Mouse (Mus musculus) CH12.LX (cell line): ENCODE measurements around the gene Pebp1. TPM values are rescaled to one million over a fixed set of nuclear protein-coding genes. Genes with fewer than 3 reads are reported as not detected.

Experiments used
- DNase-seq: peaks from one replicate; pipeline ENCODE4 v3.0.0-alpha.2; 2013; ENCODE audit errors: extremely low read depth
- H3K27ac ChIP-seq: 2 replicates; pipeline ENCODE4 v1.5.1; 2012; ENCODE audit warnings: low read depth, mild to moderate bottlenecking, control low read depth, moderate library complexity; ENCODE audit not compliant: insufficient read depth
- H3K27me3 ChIP-seq: replicated peaks from 2 replicates; pipeline ENCODE3; 2012; ENCODE audit warnings: inconsistent platforms
- H3K36me3 ChIP-seq, 2 experiments: replicated peaks in 1 of 2; 2 replicates each; pipeline versions ENCODE3 to v1.6.1; 2012; ENCODE audit warnings: inconsistent platforms in 1 of 2, low read length in 1 of 2, mild to moderate bottlenecking in 1 of 2, mixed read lengths in 1 of 2, moderate library complexity in 1 of 2; ENCODE audit not compliant: control insufficient read depth in 1 of 2, insufficient read depth in 1 of 2
- H3K4me1 ChIP-seq, 2 experiments: 2 replicates each; pipeline ENCODE4 v1.6.1; 2012; ENCODE audit warnings: inconsistent platforms in 1 of 2, moderate library complexity in 1 of 2; ENCODE audit not compliant: insufficient read depth in 2 of 2, control insufficient read depth in 1 of 2
- H3K4me2 ChIP-seq: 2 replicates; pipeline ENCODE4 v1.6.1; 2012; ENCODE audit warnings: low read depth, mild to moderate bottlenecking, control low read depth; ENCODE audit not compliant: poor library complexity, insufficient read depth, severe bottlenecking
- H3K4me3 ChIP-seq, 3 experiments: fragments of 150-350 bp in 1 of 3; sonication (generic) in 1 of 3; replicated peaks in 1 of 3; 2 replicates each; pipeline versions ENCODE3 to v1.5.1; 2011 to 2012; ENCODE audit warnings: low read depth in 2 of 3, low read length in 2 of 3, mild to moderate bottlenecking in 2 of 3, moderate library complexity in 2 of 3, control low read depth in 1 of 3, improper control_type of control experiment in 1 of 3, inconsistent platforms in 1 of 3, mixed read lengths in 1 of 3; ENCODE audit not compliant: poor library complexity in 1 of 3
- H3K79me2 ChIP-seq: replicated peaks from 2 replicates; pipeline ENCODE4 v1.6.1; 2012; ENCODE audit warnings: mild to moderate bottlenecking, moderate library complexity; ENCODE audit not compliant: control insufficient read depth, poor library complexity, insufficient read depth, severe bottlenecking; ENCODE audit errors: extremely low read depth
- H3K9ac ChIP-seq: 2 replicates; pipeline ENCODE4 v1.6.1; 2012; ENCODE audit warnings: low read depth, mild to moderate bottlenecking, control low read depth, moderate library complexity; ENCODE audit not compliant: insufficient read depth
- H3K9me3 ChIP-seq: replicated peaks from 2 replicates; pipeline ENCODE3; 2012; ENCODE audit warnings: low read length, inconsistent platforms, mixed read lengths
- BHLHE40 ChIP-seq: IDR thresholded peaks from 2 replicates; pipeline ENCODE4 v1.6.1; 2011; ENCODE audit warnings: mild to moderate bottlenecking, low read depth, low read length, improper control_type of control experiment
- CHD1 ChIP-seq: IDR thresholded peaks from 2 replicates; pipeline ENCODE4 v1.6.1; 2012; ENCODE audit warnings: low read depth, low read length, improper control_type of control experiment, inconsistent platforms
- CHD2 ChIP-seq: IDR thresholded peaks from 2 replicates; pipeline ENCODE4 v1.6.1; 2011; ENCODE audit warnings: low read length, improper control_type of control experiment
- CTCF ChIP-seq, 2 experiments: IDR thresholded peaks in 1 of 2; conservative IDR thresholded peaks in 1 of 2; 2 replicates each; pipeline ENCODE4 v1.5.1; 2011 to 2012; ENCODE audit warnings: low read depth in 2 of 2, low read length in 2 of 2, improper control_type of control experiment in 1 of 2, inconsistent platforms in 1 of 2, mild to moderate bottlenecking in 1 of 2, moderate library complexity in 1 of 2
- ELF1 ChIP-seq: IDR thresholded peaks from 2 replicates; pipeline ENCODE4 v1.6.1; 2014; ENCODE audit warnings: low read depth, mild to moderate bottlenecking, inconsistent platforms, low read length, improper control_type of control experiment
- HCFC1 ChIP-seq: IDR thresholded peaks from 2 replicates; pipeline ENCODE4 v1.6.1; 2012; ENCODE audit warnings: low read depth, mild to moderate bottlenecking, inconsistent platforms, low read length, improper control_type of control experiment
- MAX ChIP-seq: IDR thresholded peaks from 2 replicates; pipeline ENCODE4 v1.6.1; 2011; ENCODE audit warnings: low read length, improper control_type of control experiment
- MAZ ChIP-seq: IDR thresholded peaks from 2 replicates; pipeline ENCODE4 v1.6.1; 2012; ENCODE audit warnings: low read depth, mild to moderate bottlenecking, inconsistent platforms, low read length, improper control_type of control experiment, moderate library complexity
- MEF2A ChIP-seq: IDR thresholded peaks from 2 replicates; pipeline ENCODE4 v1.6.1; 2014; ENCODE audit warnings: low read depth, mild to moderate bottlenecking, inconsistent platforms, low read length, improper control_type of control experiment, borderline replicate concordance
- MXI1 ChIP-seq: IDR thresholded peaks from 2 replicates; pipeline ENCODE4 v1.6.1; 2011; ENCODE audit warnings: mild to moderate bottlenecking, low read depth, low read length, improper control_type of control experiment
- NELFE ChIP-seq: IDR thresholded peaks from 2 replicates; pipeline ENCODE4 v1.6.1; 2011; ENCODE audit warnings: low read depth, low read length, improper control_type of control experiment
- POLR2A ChIP-seq: IDR thresholded peaks from 2 replicates; pipeline ENCODE4 v1.6.1; 2011; ENCODE audit warnings: low read depth, mild to moderate bottlenecking, improper control_type of control experiment, low read length
- SIN3A ChIP-seq: IDR thresholded peaks from 2 replicates; pipeline ENCODE4 v1.6.1; 2012; ENCODE audit warnings: low read length, improper control_type of control experiment, inconsistent platforms
- TCF12 ChIP-seq: IDR thresholded peaks from 2 replicates; pipeline ENCODE4 v1.6.1; 2014; ENCODE audit warnings: low read depth, mild to moderate bottlenecking, inconsistent platforms, low read length, improper control_type of control experiment
- UBTF ChIP-seq: IDR thresholded peaks from 2 replicates; pipeline ENCODE4 v1.6.1; 2012; ENCODE audit warnings: low read depth, mild to moderate bottlenecking, inconsistent platforms, low read length, improper control_type of control experiment, moderate library complexity
- ZKSCAN1 ChIP-seq: IDR thresholded peaks from 2 replicates; pipeline ENCODE4 v1.6.1; 2012; ENCODE audit warnings: low read depth, inconsistent platforms, low read length, improper control_type of control experiment, borderline replicate concordance
- ZMIZ1 ChIP-seq: IDR thresholded peaks from 2 replicates; pipeline ENCODE4 v1.6.1; 2012; ENCODE audit warnings: low read depth, mild to moderate bottlenecking, inconsistent platforms, low read length, improper control_type of control experiment
- ZNF384 ChIP-seq: IDR thresholded peaks from 2 replicates; pipeline ENCODE4 v1.6.1; 2012; ENCODE audit warnings: low read depth, low read length, improper control_type of control experiment, inconsistent platforms
- dilution Hi-C: fragments of 300-500 bp; cut with MboI; formaldehyde crosslinking; loops from 2 replicates; pipeline ENCODE4 v1.14.3; 2020; ENCODE audit warnings: low sequenced_read_pairs; ENCODE audit not compliant: extremely low pct_unique_long_range_greater_than_20kb, extremely low pct_ligation_motif_present
- in situ Hi-C: fragments of 300-500 bp; cut with MboI; formaldehyde crosslinking; loops from 3 replicates; pipeline ENCODE4 v1.14.3; 2019; ENCODE audit warnings: low sequenced_read_pairs, low pct_ligation_motif_present, low pct_unique_long_range_greater_than_20kb, mixed read lengths
- polyA plus RNA-seq: library from polyadenylated mRNA; unstranded; fragments of >175 nt; gene quantifications from 2 replicates; pipeline ENCODE4 v1.2.1, GENCODE M21; 2012; ENCODE audit warnings: low read depth; ENCODE audit not compliant: insufficient read length
- total RNA-seq, 2 experiments: library from RNA; depleted of rRNA; stranded (reverse); fragments of 300-350 nt in 1 of 2; fragments of >200 nt in 1 of 2; gene quantifications; 2 replicates each; pipeline ENCODE4 v1.2.3; 2012 to 2014

The Pebp1 gene
- total and polyA plus RNA-seq, 3 experiments, result 393 to 710 (median 585) TPM

- Histone ChIP-seq H3K27ac (no peak overlapping the region), H3K9ac (no peak overlapping the region), H3K9me3 (no peaks in the 10 kb centered on the region), H3K4me3 (no peak overlapping the region), H3K36me3 (peaks cover 6 to 9% of the 10 kb centered on the region in 2 experiments), H3K79me2 (no peaks in the 10 kb centered on the region), H3K27me3 (peaks cover 11% of the 10 kb centered on the region), H3K4me1 (peaks cover 8% of the 10 kb centered on the region in 2 experiments; a peak in 2 of 4 replicates), H3K4me2 (no peak overlapping the region)
- in situ Hi-C loops (no loop called here), dilution Hi-C loops (no loop called here)
- TF ChIP-seq SIN3A (no peak), MAX (no peak), HCFC1 (no peak), ZMIZ1 (no peak), MEF2A (no peak)
- DNase-seq, result no peak
These were observed 36.3 kb upstream of the Pebp1 start for GRCm38 (mm10) chr5:117323751-117324150.

- peak; percentile 34 for DNase-seq
- in situ Hi-C loops, result no loop called here
- dilution Hi-C loops, result no loop called here
- H3K79me2 ChIP-seq, result no peaks in the 10 kb centered on the region
- H3K36me3 ChIP-seq, result peaks cover 0 to 3% of the 10 kb centered on the region in 2 experiments
- TF ChIP-seq UBTF, result peak; percentile 94
- peak; percentile 66 for TF ChIP-seq ZMIZ1
- peak; percentile 75 for TF ChIP-seq POLR2A
- peak; percentile 47; the same call in 1 of the 2 replicates for TF ChIP-seq ELF1
- peak; percentile 71 for TF ChIP-seq NELFE
- TF ChIP-seq CTCF (conservative IDR thresholded peaks at IDR 0.05 in 1 of 2, IDR thresholded peaks at IDR 0.05 in 1 of 2; ENCODE audit: low read depth in 2 of 2, low read length in 2 of 2), result no peak; a peak in 1 of 4 replicates
- TF ChIP-seq ZNF384, result no peak
- peak; percentile 79; the same call in 1 of the 2 replicates for TF ChIP-seq MAZ
- TF ChIP-seq CHD2, result peak; percentile 50
- peak; percentile 66; the same call in 1 of the 2 replicates for TF ChIP-seq TCF12
- TF ChIP-seq MEF2A, result no peak
- peak; percentile 2; the same call in 1 of the 2 replicates for TF ChIP-seq BHLHE40
- TF ChIP-seq SIN3A, result peak; percentile 43; the same call in 1 of the 2 replicates
- no peak for TF ChIP-seq ZKSCAN1
- peak; percentile 38; the same call in 1 of the 2 replicates for TF ChIP-seq CHD1
- peak; percentile 52 for TF ChIP-seq MXI1
- peaks cover 15 to 31% of the 10 kb centered on the region in 2 experiments for H3K4me1 ChIP-seq
- peak within 1 kb of the TSS; percentile 79 for H3K4me2 ChIP-seq
- H3K27ac ChIP-seq, result peak within 1 kb of the TSS; percentile 9; the same call in 1 of the 2 replicates
- peak within 1 kb of the TSS; percentile 74 to 86 (median 76) for H3K4me3 ChIP-seq
- H3K27me3 ChIP-seq, result peaks cover 19% of the 10 kb centered on the region
- H3K9ac ChIP-seq, result peak within 1 kb of the TSS; percentile 81
- H3K9me3 ChIP-seq, result no peaks in the 10 kb centered on the region
These were observed 31.6 kb upstream of the Pebp1 start, which contains the start of gene Vsig10 for GRCm38 (mm10) chr5:117318741-117319629. Gene Vsig10, plus strand, starts transcription at chr5:117319083.
